Mouse (Mus musculus) right cerebral cortex, adult 2 months (tissue): ENCODE data around the gene Pcgf6.
"Not testable (repeated sequence)": the region's sequence is repeated elsewhere in the genome, so short reads cannot be mapped to it uniquely, and the experiment has no call there.

Experiments
- DNase-seq, 2 experiments: peaks; one replicate each; pipeline ENCODE4 v3.0.0; 2021 to 2022; ENCODE audit warnings: low spot score in 2 of 2

The Pcgf6 gene

GRCm38 (mm10) chr19:46998168-46998870 is 52.4 kb downstream of the Pcgf6 start:
- peak in 1 of 2 experiments; percentile 44 for DNase-seq

GRCm38 (mm10) chr19:46996095-46996494 is 54.6 kb downstream of the Pcgf6 start:
- DNase-seq: no peak

- DNase-seq: not testable (repeated sequence)
Observed at GRCm38 (mm10) chr19:46992329-46992728, 58.4 kb downstream of the Pcgf6 start.

GRCm38 (mm10) chr19:46991145-46991544 is 59.6 kb downstream of the Pcgf6 start:
- peak; percentile 84 to 90 for DNase-seq

GRCm38 (mm10) chr19:46990625-46991024 is 60.1 kb downstream of the Pcgf6 start:
- DNase-seq: not testable (repeated sequence)

- DNase-seq: no peak
Observed at GRCm38 (mm10) chr19:46990153-46990518, 60.6 kb downstream of the Pcgf6 start.

GRCm38 (mm10) chr19:46989479-46990152 is 61.1 kb downstream of the Pcgf6 start:
- DNase-seq: no peak

GRCm38 (mm10) chr19:46988231-46989087 is 62.2 kb downstream of the Pcgf6 start:
- DNase-seq: no peak

- no peak for DNase-seq
Observed at GRCm38 (mm10) chr19:46987646-46988045, 63.1 kb downstream of the Pcgf6 start.

GRCm38 (mm10) chr19:46984726-46985622 is 65.7 kb downstream of the Pcgf6 start:
- DNase-seq: no peak

GRCm38 (mm10) chr19:46983966-46984380 is 66.7 kb downstream of the Pcgf6 start:
- no peak for DNase-seq
